Mouse (Mus musculus) midbrain, embryonic 12.5 days (tissue): ENCODE data around the gene Akap1. TPM values are rescaled to one million over a fixed set of nuclear protein-coding genes. Genes with fewer than 3 reads are reported as not detected.
"Not testable (repeated sequence)": the region's sequence is repeated elsewhere in the genome, so short reads cannot be mapped to it uniquely, and the experiment has no call there.

ENCODE experiments used
- ATAC-seq: fragments of 200-750 bp; cut with Nextera tagmentation; 2 replicates; pipeline ENCODE4 v1.8.0; 2017; ENCODE audit warnings: low read depth, moderate TSS enrichment, moderate library complexity; ENCODE audit not compliant: low FRiP score
- H3K27ac ChIP-seq: fragments of 300-500 bp; sonication (generic); replicated peaks from 2 replicates; pipeline ENCODE4 v1.5.1; 2016; ENCODE audit warnings: mild to moderate bottlenecking
- H3K27me3 ChIP-seq: fragments of 300-500 bp; sonication (generic); 2 replicates; pipeline ENCODE4 v1.6.1; 2016; ENCODE audit warnings: mild to moderate bottlenecking
- H3K36me3 ChIP-seq: fragments of 300-500 bp; sonication (generic); 2 replicates; pipeline ENCODE4 v1.6.1; 2016
- H3K4me1 ChIP-seq: fragments of 300-500 bp; sonication (generic); 2 replicates; pipeline ENCODE4 v1.6.1; 2016
- H3K4me2 ChIP-seq: fragments of 300-500 bp; sonication (generic); replicated peaks from 2 replicates; pipeline ENCODE4 v1.6.1; 2016; ENCODE audit warnings: mild to moderate bottlenecking, moderate library complexity
- H3K4me3 ChIP-seq: fragments of 300-500 bp; sonication (generic); 2 replicates; pipeline ENCODE4 v1.5.1; 2016; ENCODE audit warnings: mild to moderate bottlenecking
- H3K9ac ChIP-seq: fragments of 300-500 bp; sonication (generic); replicated peaks from 2 replicates; pipeline ENCODE4 v1.6.1; 2016; ENCODE audit warnings: mild to moderate bottlenecking, moderate library complexity
- H3K9me3 ChIP-seq: fragments of 300-500 bp; sonication (generic); 2 replicates; pipeline ENCODE4 v1.6.1; 2016; ENCODE audit warnings: mild to moderate bottlenecking
- WGBS: fragments of 180-500 bp; shearing (Covaris S2); methylation state at CpG from one replicate; pipeline ENCODE4 v1.1.7; 2016; 5-methylcytosine and 5-hydroxymethylcytosine counted together
- polyA plus RNA-seq: library from polyadenylated mRNA; unstranded; fragments of >200 nt; fragmentation: Nextera tagmentation; extraction: Ambion mirVana; gene quantifications from 2 replicates; pipeline ENCODE4 v1.2.1, GENCODE M21; 2016

Gene Akap1
- polyA plus RNA-seq, 1 experiment from 2014 or later = 23.7 TPM

GRCm38 (mm10) chr11:88895235-88895634, 30.8 kb upstream of the Akap1 start:
- not testable (repeated sequence) for ATAC-seq, H3K27ac ChIP-seq, H3K4me2 ChIP-seq, H3K4me1 ChIP-seq, H3K36me3 ChIP-seq, H3K9ac ChIP-seq, H3K27me3 ChIP-seq, H3K4me3 ChIP-seq, H3K9me3 ChIP-seq
- 46% methylated on average over 15 of the region's 20 CpGs for WGBS

- WGBS = 90% methylated on average over 11 of the region's 14 CpGs
- not testable (repeated sequence) for ATAC-seq, H3K4me3 ChIP-seq, H3K36me3 ChIP-seq, H3K27me3 ChIP-seq, H3K4me1 ChIP-seq, H3K9ac ChIP-seq, H3K4me2 ChIP-seq, H3K9me3 ChIP-seq, H3K27ac ChIP-seq
Observed at GRCm38 (mm10) chr11:88894279-88894678, 29.9 kb upstream of the Akap1 start.

- H3K4me2 ChIP-seq, ATAC-seq, H3K4me3 ChIP-seq, H3K9ac ChIP-seq, H3K4me1 ChIP-seq, H3K9me3 ChIP-seq, H3K36me3 ChIP-seq, H3K27ac ChIP-seq, H3K27me3 ChIP-seq: not testable (repeated sequence)
- 83% methylated on average over 4 of the region's 8 CpGs for WGBS
Observed at GRCm38 (mm10) chr11:88893501-88893900, 29.1 kb upstream of the Akap1 start.

- H3K4me2 ChIP-seq, H3K36me3 ChIP-seq, H3K27me3 ChIP-seq, H3K9ac ChIP-seq, H3K4me3 ChIP-seq, H3K9me3 ChIP-seq, H3K4me1 ChIP-seq, H3K27ac ChIP-seq, ATAC-seq: not testable (repeated sequence)
- WGBS = 95% methylated on average over 23 of the region's 24 CpGs
Observed at GRCm38 (mm10) chr11:88892789-88893188, 28.4 kb upstream of the Akap1 start.

GRCm38 (mm10) chr11:88891921-88892561, 27.7 kb upstream of the Akap1 start:
- 93% methylated on average over 20 of the region's 24 CpGs for WGBS
- H3K36me3 ChIP-seq, ATAC-seq, H3K9ac ChIP-seq, H3K27ac ChIP-seq, H3K27me3 ChIP-seq, H3K4me3 ChIP-seq, H3K9me3 ChIP-seq, H3K4me1 ChIP-seq, H3K4me2 ChIP-seq: not testable (repeated sequence)

- H3K9ac ChIP-seq, H3K9me3 ChIP-seq, H3K4me1 ChIP-seq, H3K27me3 ChIP-seq, H3K36me3 ChIP-seq, H3K4me2 ChIP-seq, H3K4me3 ChIP-seq, ATAC-seq, H3K27ac ChIP-seq: not testable (repeated sequence)
- WGBS = 96% methylated on average over 8 of the region's 12 CpGs
Observed at GRCm38 (mm10) chr11:88891446-88891845, 27.1 kb upstream of the Akap1 start.

- ATAC-seq, H3K9ac ChIP-seq: not testable (repeated sequence)
Observed at GRCm38 (mm10) chr11:88890904-88891303, 26.5 kb upstream of the Akap1 start.

GRCm38 (mm10) chr11:88888996-88889395, 24.6 kb upstream of the Akap1 start:
- no peaks in the 10 kb centered on the region for H3K9me3 ChIP-seq
- no peak overlapping the region for H3K27ac ChIP-seq
- ATAC-seq = no peak
- no peak overlapping the region for H3K4me3 ChIP-seq
- H3K27me3 ChIP-seq = no peaks in the 10 kb centered on the region
- no peaks in the 10 kb centered on the region for H3K36me3 ChIP-seq
- no peak overlapping the region for H3K4me2 ChIP-seq
- H3K4me1 ChIP-seq = 0 out of 2 replicates have a peak, but pooled peaks cover 5% of the 10 kb centered on the region
- 89% methylated on average over 2 of the region's 2 CpGs for WGBS
- H3K9ac ChIP-seq = no peak overlapping the region

More at GRCm38 (mm10) chr11:88890904-88891303, 26.5 kb upstream of the Akap1 start:
- not testable (repeated sequence) for H3K27me3 ChIP-seq, H3K27ac ChIP-seq, H3K36me3 ChIP-seq, H3K9me3 ChIP-seq, H3K4me2 ChIP-seq, H3K4me3 ChIP-seq, H3K4me1 ChIP-seq
- WGBS = 92% methylated on average over 7 of the region's 11 CpGs

- Histone ChIP-seq H3K9me3 (no peaks in the 10 kb centered on the region), H3K36me3 (no peaks in the 10 kb centered on the region), H3K27ac (no peak overlapping the region), H3K4me2 (no peak overlapping the region), H3K4me3 (no peak overlapping the region), H3K9ac (no peak overlapping the region), H3K4me1 (0 out of 2 replicates have a peak, but pooled peaks cover 5% of the 10 kb centered on the region), H3K27me3 (no peaks in the 10 kb centered on the region)
- no peak for ATAC-seq
- 72% methylated on average over 8 of the region's 8 CpGs for WGBS
Observed at GRCm38 (mm10) chr11:88884376-88885065, 20.1 kb upstream of the Akap1 start.

GRCm38 (mm10) chr11:88878011-88878410, 13.6 kb upstream of the Akap1 start:
- peaks cover 7% of the 10 kb centered on the region; the same call in 1 of the 2 replicates for H3K4me1 ChIP-seq
- H3K36me3 ChIP-seq = no peaks in the 10 kb centered on the region
- WGBS = 94% methylated on average over 12 of the region's 12 CpGs
- H3K27me3 ChIP-seq = peaks cover 7% of the 10 kb centered on the region
- H3K9me3 ChIP-seq = no peaks in the 10 kb centered on the region
- H3K4me2 ChIP-seq = no peak overlapping the region
- H3K9ac ChIP-seq = no peak overlapping the region
- H3K4me3 ChIP-seq = no peak overlapping the region
- no peak for ATAC-seq
- no peak overlapping the region for H3K27ac ChIP-seq

GRCm38 (mm10) chr11:88873667-88874030, 9.3 kb upstream of the Akap1 start:
- Histone ChIP-seq H3K36me3 (no peaks in the 10 kb centered on the region), H3K9me3 (no peaks in the 10 kb centered on the region), H3K27ac (no peak overlapping the region), H3K4me3 (peak overlapping the region; percentile 32), H3K9ac (peak overlapping the region; percentile 4; the same call in 1 of the 2 replicates), H3K27me3 (peaks cover 21% of the 10 kb centered on the region), H3K4me1 (peaks cover 9% of the 10 kb centered on the region; the same call in 1 of the 2 replicates), H3K4me2 (peak overlapping the region; percentile 59)
- 2% methylated on average over 10 of the region's 10 CpGs for WGBS
- no peak for ATAC-seq

GRCm38 (mm10) chr11:88873027-88873666, 8.8 kb upstream of the Akap1 start:
- Histone ChIP-seq H3K4me2 (peak overlapping the region; percentile 59), H3K4me3 (peak overlapping the region; percentile 32), H3K9ac (peak overlapping the region; percentile 4; the same call in 1 of the 2 replicates), H3K4me1 (peaks cover 9% of the 10 kb centered on the region; the same call in 1 of the 2 replicates), H3K27ac (no peak overlapping the region), H3K9me3 (no peaks in the 10 kb centered on the region), H3K36me3 (no peaks in the 10 kb centered on the region), H3K27me3 (peaks cover 21% of the 10 kb centered on the region)
- no peak for ATAC-seq
- WGBS = 3% methylated on average over 20 of the region's 20 CpGs
